Mouse (Mus musculus) heart, embryonic 16.5 days (tissue): ENCODE measurements at regions not wholly inside any gene's neighbourhood (a gene's known extent, or its start where the extent isn't known, plus 50 kb on each side); places are given as distances from the start of the nearest gene placed in this dataset.

ENCODE experiments used
- ATAC-seq: fragments of 200-750 bp; cut with Nextera tagmentation; replicated peaks from 2 replicates; pipeline ENCODE4 v1.8.0; 2017; ENCODE audit warnings: moderate number of reproducible peaks; ENCODE audit not compliant: insufficient read depth, low FRiP score; ENCODE audit errors: extremely low read depth
- H3K27ac ChIP-seq: fragments of 300-500 bp; sonication (generic); 2 replicates; pipeline ENCODE4 v1.5.1; 2014; ENCODE audit warnings: mild to moderate bottlenecking, low read length, control low read depth, moderate library complexity
- H3K27me3 ChIP-seq: fragments of 300-500 bp; sonication (generic); 2 replicates; pipeline ENCODE4 v1.6.1; 2014; ENCODE audit warnings: low read length, mixed read lengths; ENCODE audit not compliant: control insufficient read depth, insufficient read depth
- H3K36me3 ChIP-seq: fragments of 300-500 bp; sonication (generic); 2 replicates; pipeline ENCODE4 v1.6.1; 2014; ENCODE audit not compliant: control insufficient read depth, insufficient read depth
- H3K4me1 ChIP-seq: fragments of 300-500 bp; sonication (generic); 2 replicates; pipeline ENCODE4 v1.6.1; 2014; ENCODE audit warnings: low read length, mixed read lengths; ENCODE audit not compliant: control insufficient read depth, insufficient read depth
- H3K4me2 ChIP-seq: fragments of 300-500 bp; sonication (generic); 2 replicates; pipeline ENCODE4 v1.6.1; 2014; ENCODE audit warnings: low read depth, mild to moderate bottlenecking, control low read depth, low read length
- H3K4me3 ChIP-seq: fragments of 300-500 bp; sonication (generic); 2 replicates; pipeline ENCODE4 v1.5.1; 2014; ENCODE audit warnings: mild to moderate bottlenecking, control low read depth, low read length
- H3K9ac ChIP-seq: fragments of 300-500 bp; sonication (generic); 2 replicates; pipeline ENCODE4 v1.6.1; 2014; ENCODE audit warnings: low read length, control low read depth
- H3K9me3 ChIP-seq: fragments of 300-500 bp; sonication (generic); replicated peaks from 2 replicates; pipeline ENCODE4 v1.6.1; 2016; ENCODE audit warnings: low read length; ENCODE audit not compliant: control insufficient read depth
- WGBS: fragments of 180-500 bp; shearing (Covaris S2); extraction: QIAGEN DNeasy Blood & Tissue Kit; methylation state at CpG from one replicate; pipeline ENCODE4 v1.1.7; 2014; 5-methylcytosine and 5-hydroxymethylcytosine counted together

DNA sequence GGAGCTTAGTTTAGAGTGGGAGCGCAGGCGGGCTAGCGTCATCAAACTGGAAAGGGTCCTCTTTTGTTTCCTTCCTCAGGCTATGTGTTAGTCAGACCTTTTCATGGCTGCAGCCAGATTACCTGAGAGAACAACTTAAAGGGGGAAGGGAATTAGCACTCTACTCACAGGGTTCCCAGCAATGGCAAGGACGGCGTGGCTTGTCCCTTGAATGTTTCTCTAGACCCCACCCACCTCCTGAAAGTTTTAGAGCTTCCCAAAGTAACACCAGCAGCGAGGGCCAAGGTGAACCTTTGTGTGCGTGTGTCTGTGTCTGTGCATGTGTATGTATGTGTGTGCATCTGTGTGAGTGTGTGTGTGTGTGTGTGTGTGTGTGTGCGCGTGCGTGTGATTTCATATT, 1151.0 kb upstream of the Gulo start:
- H3K36me3 ChIP-seq, result no peaks in the 10 kb centered on the region
- ATAC-seq, result no peak
- H3K9me3 ChIP-seq, result peaks cover 4% of the 10 kb centered on the region; the same call in 1 of the 2 replicates
- H3K27ac ChIP-seq, result no peak overlapping the region
- 84% methylated on average over 10 of the region's 10 CpGs for WGBS
- H3K4me1 ChIP-seq, result no peaks in the 10 kb centered on the region
- H3K4me3 ChIP-seq, result no peak overlapping the region
- H3K9ac ChIP-seq, result no peak overlapping the region
- no peak overlapping the region for H3K4me2 ChIP-seq
- H3K27me3 ChIP-seq, result no peaks in the 10 kb centered on the region

DNA sequence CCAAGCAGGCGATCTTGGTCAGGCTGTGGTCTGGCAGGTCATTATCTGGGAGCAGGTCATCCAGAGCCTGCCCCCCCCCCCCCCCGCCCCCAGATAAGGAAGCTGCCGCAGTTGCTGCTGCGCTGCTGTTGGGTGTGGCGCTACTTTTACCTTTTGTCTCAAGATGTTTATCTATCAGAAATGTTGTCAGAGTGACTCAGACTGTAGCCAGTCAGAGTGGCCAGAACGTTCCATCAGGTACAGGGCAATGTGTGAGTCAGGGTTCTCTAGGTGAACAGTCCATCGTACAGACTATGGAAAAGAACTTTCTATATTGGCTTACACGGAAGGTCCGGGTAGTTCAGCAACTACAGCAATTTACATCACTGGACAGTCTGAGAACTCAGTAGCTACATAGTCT, 1149.9 kb upstream of the Gulo start:
- Histone ChIP-seq H3K27me3 (no peaks in the 10 kb centered on the region), H3K9me3 (no peaks in the 10 kb centered on the region), H3K4me1 (no peaks in the 10 kb centered on the region), H3K9ac (no peak overlapping the region), H3K4me3 (no peak overlapping the region), H3K36me3 (no peaks in the 10 kb centered on the region), H3K4me2 (no peak overlapping the region), H3K27ac (no peak overlapping the region)
- no peak for ATAC-seq
- WGBS, result 51% methylated on average over 9 of the region's 9 CpGs

DNA sequence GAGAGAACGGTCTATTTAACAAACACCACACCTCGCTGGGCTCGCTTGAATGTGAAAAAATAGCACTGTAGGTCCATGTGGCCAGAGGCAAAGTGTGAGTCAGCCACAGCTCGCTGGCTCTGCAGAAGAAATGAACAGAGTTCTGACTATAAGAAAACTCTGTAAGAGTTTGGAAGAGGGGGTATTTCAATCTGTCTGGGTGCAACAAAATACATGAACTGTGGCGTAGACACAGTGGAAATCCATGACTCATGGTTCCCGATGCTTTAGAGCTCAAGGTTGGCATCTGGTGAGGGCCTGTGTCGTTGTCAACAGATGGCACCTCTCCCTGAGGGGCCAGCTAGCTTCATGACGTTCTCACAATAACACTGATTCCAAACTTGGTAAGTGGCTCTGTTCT, 1147.4 kb upstream of the Gulo start:
- Histone ChIP-seq H3K27ac (no peak overlapping the region), H3K4me3 (no peak overlapping the region), H3K4me1 (no peaks in the 10 kb centered on the region; the same call in 1 of the 2 replicates), H3K9ac (no peak overlapping the region), H3K36me3 (no peaks in the 10 kb centered on the region), H3K27me3 (no peaks in the 10 kb centered on the region), H3K4me2 (no peak overlapping the region), H3K9me3 (no peaks in the 10 kb centered on the region)
- WGBS, result 62% methylated on average over 8 of the region's 8 CpGs
- ATAC-seq, result no peak

DNA sequence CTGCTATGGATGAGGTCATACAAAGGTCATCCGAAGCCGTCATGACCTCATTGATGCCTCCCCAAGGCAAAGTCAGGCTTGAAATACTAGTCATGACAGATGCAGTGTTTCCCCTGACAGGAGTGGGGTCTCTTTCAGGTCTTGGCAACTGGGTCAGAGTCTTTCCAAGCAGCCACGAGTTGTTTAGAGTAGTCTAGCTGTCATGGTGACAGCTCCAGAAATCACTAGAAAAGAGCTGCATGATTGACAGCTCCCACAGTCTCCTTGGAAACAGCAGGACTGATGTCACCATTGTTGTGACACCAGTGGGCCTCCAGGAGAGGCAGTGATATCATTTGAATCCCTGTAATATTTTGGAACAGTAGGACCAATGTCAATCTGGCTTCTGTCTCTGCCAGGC, 1144.6 kb upstream of the Gulo start:
- H3K9ac ChIP-seq, result no peak overlapping the region
- H3K4me1 ChIP-seq, result peaks cover 2% of the 10 kb centered on the region
- no peak overlapping the region for H3K4me2 ChIP-seq
- no peaks in the 10 kb centered on the region for H3K27me3 ChIP-seq
- WGBS, result 36% methylated on average over 3 of the region's 3 CpGs
- H3K4me3 ChIP-seq, result no peak overlapping the region
- no peaks in the 10 kb centered on the region for H3K36me3 ChIP-seq
- no peaks in the 10 kb centered on the region for H3K9me3 ChIP-seq
- no peak overlapping the region for H3K27ac ChIP-seq
- ATAC-seq, result 0 out of 2 replicates have a peak, but pooled peaks have one; percentile 23

DNA sequence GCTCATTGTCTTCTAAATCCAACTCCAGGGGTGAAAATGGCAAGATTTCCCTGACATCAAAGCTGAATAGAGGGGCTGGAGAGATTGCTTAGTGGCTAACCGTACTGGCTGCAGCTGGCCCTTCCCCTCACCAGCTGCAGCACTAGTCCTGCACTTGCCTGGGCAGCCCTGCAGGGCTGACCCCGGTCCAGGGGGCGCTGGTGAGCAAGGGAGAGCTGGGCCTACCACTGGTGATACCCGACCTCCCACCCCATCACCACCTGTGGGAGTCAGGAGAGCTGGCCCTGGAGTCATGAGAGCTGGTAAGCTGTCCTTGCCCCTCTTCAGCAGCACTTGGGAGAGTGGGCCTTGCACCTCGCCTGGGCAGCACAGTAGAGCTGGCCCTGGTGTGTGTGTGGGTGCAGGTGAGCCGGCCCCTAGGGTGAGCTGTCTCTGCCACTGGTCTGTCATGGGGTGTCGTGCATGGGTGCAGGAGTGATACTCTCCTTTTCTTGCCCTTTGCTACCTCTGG, 1141.0 kb upstream of the Gulo start:
- H3K9ac ChIP-seq, result no peak overlapping the region

DNA sequence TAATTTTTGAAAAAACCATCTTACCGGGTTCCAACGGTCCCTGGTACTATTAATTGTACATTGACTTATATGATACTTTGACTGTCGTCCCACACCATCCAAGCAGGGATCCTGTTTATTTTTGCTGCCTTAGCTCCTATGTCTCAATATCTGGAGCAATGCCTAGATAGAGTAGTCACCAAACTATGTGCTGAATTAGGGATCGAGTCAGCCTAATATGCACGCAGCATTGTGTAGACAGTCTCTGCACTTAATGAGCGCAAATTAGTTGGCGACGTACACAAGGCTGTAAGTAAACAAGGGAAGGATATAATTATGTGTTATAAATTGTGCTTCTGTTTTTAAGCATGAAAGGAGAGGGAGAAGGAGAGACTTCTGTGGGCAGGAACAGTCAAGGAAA, 1140.1 kb upstream of the Gulo start:
- no peaks in the 10 kb centered on the region for H3K27me3 ChIP-seq
- H3K4me3 ChIP-seq, result no peak overlapping the region
- H3K27ac ChIP-seq, result no peak overlapping the region
- peaks cover 2% of the 10 kb centered on the region for H3K4me1 ChIP-seq
- H3K9ac ChIP-seq, result no peak overlapping the region
- H3K4me2 ChIP-seq, result no peak overlapping the region
- ATAC-seq, result no peak
- no peaks in the 10 kb centered on the region for H3K36me3 ChIP-seq
- no peaks in the 10 kb centered on the region for H3K9me3 ChIP-seq
- 80% methylated on average over 8 of the region's 8 CpGs for WGBS

More for the DNA sequence above, 1141.0 kb upstream of the Gulo start:
- Histone ChIP-seq H3K9me3 (no peaks in the 10 kb centered on the region), H3K36me3 (no peaks in the 10 kb centered on the region), H3K27me3 (no peaks in the 10 kb centered on the region), H3K4me3 (no peak overlapping the region), H3K4me1 (peaks cover 2% of the 10 kb centered on the region), H3K4me2 (no peak overlapping the region), H3K27ac (no peak overlapping the region)
- no peak for ATAC-seq
- WGBS, result 46% methylated on average over 7 of the region's 7 CpGs

DNA sequence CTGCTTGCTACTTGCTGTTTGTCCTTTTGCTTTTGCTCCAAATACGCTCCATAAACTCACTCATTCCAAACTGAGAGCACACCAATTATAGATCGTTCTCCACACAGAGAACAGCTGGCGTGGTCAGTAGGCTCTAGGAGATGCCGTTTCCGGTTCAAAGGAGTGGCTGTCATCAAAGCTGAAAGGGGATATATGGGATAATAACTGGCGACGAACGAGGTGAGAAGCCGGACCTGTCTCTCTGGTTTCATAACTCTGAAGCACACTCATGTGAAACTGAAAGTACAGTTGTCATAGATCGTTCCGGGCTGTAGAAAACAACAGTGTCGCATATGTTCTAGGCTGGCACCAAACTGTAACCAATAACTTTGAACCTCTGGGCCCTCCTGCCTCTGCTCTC, 1137.6 kb upstream of the Gulo start:
- no peaks in the 10 kb centered on the region for H3K9me3 ChIP-seq
- H3K27me3 ChIP-seq, result no peaks in the 10 kb centered on the region
- H3K4me3 ChIP-seq, result no peak overlapping the region
- no peaks in the 10 kb centered on the region for H3K36me3 ChIP-seq
- H3K4me2 ChIP-seq, result no peak overlapping the region
- no peak overlapping the region for H3K9ac ChIP-seq
- H3K27ac ChIP-seq, result no peak overlapping the region
- peaks cover 8% of the 10 kb centered on the region for H3K4me1 ChIP-seq
- WGBS, result 74% methylated on average over 12 of the region's 12 CpGs
- ATAC-seq, result no peak

DNA sequence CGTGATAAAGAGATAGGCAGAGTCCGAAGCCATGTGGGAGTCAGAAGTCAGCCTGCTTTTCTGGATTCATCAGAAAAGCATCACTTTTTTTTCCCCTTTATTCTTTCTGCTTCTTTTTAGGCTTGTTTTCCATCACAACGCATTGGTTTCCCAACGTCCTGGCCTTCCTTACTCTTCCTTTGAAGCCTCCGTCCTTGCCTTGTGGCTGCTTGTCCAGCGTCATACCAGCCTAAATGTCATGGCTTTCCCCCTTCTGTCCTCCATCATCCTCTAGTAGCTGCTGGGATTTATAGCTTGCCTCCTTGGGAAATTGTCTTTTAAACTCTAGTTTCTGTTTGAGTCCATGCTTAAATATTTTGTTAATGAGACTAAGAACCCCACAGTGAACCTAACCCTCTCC, 1136.0 kb upstream of the Gulo start:
- no peak overlapping the region for H3K27ac ChIP-seq
- no peaks in the 10 kb centered on the region for H3K9me3 ChIP-seq
- H3K27me3 ChIP-seq, result no peaks in the 10 kb centered on the region
- H3K4me1 ChIP-seq, result peaks cover 11% of the 10 kb centered on the region
- H3K4me2 ChIP-seq, result no peak overlapping the region
- H3K9ac ChIP-seq, result no peak overlapping the region
- H3K36me3 ChIP-seq, result no peaks in the 10 kb centered on the region
- ATAC-seq, result no peak
- no peak overlapping the region for H3K4me3 ChIP-seq
- 84% methylated on average over 6 of the region's 6 CpGs for WGBS

DNA sequence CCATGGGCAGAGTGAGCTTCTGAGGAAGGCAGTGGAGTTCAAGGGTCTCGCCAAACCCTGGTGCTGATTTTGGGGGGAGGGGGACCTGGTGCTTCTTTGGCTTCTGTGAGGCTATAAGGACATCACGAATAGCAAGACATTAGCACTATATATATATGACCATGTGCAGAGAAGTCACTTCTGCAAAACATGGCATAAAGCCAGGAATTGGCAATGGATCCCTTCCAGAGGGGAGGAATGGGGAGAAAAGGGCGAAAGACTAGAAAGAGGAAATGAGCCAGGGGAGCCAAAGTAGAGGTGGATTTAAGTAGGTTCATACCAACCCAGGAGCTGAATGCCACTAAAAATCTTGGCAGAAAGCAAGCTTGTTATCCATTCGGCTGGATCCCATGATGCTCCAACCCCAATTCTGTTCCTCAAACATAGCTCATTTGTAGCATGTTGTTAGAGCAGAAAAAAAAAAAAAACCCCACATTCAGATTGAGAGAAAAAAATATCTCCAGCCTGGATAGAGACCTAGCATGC, 1135.5 kb upstream of the Gulo start:
- Histone ChIP-seq H3K27me3 (no peaks in the 10 kb centered on the region), H3K36me3 (no peaks in the 10 kb centered on the region), H3K4me2 (no peak overlapping the region), H3K9me3 (no peaks in the 10 kb centered on the region), H3K9ac (no peak overlapping the region), H3K4me1 (peaks cover 9% of the 10 kb centered on the region), H3K4me3 (no peak overlapping the region), H3K27ac (no peak overlapping the region)
- WGBS, result 75% methylated on average over 4 of the region's 4 CpGs
- ATAC-seq, result no peak
